Mouse (Mus musculus) hindbrain, postnatal 0 days (tissue): ENCODE results near the gene Tex19.1. TPM values are rescaled to one million over a fixed set of nuclear protein-coding genes. Genes with fewer than 3 reads are reported as not detected.

Experiments
- ATAC-seq: fragments of 200-750 bp; cut with Nextera tagmentation; 2 replicates; pipeline ENCODE4 v1.8.0; 2017; ENCODE audit warnings: mild to moderate bottlenecking, moderate TSS enrichment, moderate library complexity
- DNase-seq: peaks from one replicate; pipeline ENCODE4 v3.0.0-alpha.2; 2015; ENCODE audit warnings: low spot score
- H3K27ac ChIP-seq: fragments of 300-500 bp; sonication (generic); 2 replicates; pipeline ENCODE4 v1.5.1; 2014; ENCODE audit warnings: mild to moderate bottlenecking
- H3K27me3 ChIP-seq: fragments of 300-500 bp; sonication (generic); 2 replicates; pipeline ENCODE4 v1.6.1; 2014; ENCODE audit warnings: low read length, mixed read lengths; ENCODE audit not compliant: insufficient read depth
- H3K36me3 ChIP-seq: fragments of 300-500 bp; sonication (generic); 2 replicates; pipeline ENCODE4 v1.6.1; 2014; ENCODE audit warnings: low read length, mixed read lengths; ENCODE audit not compliant: insufficient read depth
- H3K4me1 ChIP-seq: fragments of 300-500 bp; sonication (generic); 2 replicates; pipeline ENCODE4 v1.6.1; 2014; ENCODE audit warnings: antibody characterized with exemption, low read length, mixed read lengths; ENCODE audit not compliant: insufficient read depth
- H3K4me2 ChIP-seq: fragments of 300-500 bp; sonication (generic); 2 replicates; pipeline ENCODE4 v1.6.1; 2014; ENCODE audit warnings: low read depth, mild to moderate bottlenecking, low read length, moderate library complexity, mixed read lengths
- H3K4me3 ChIP-seq: fragments of 300-500 bp; sonication (generic); 2 replicates; pipeline ENCODE4 v1.5.1; 2014; ENCODE audit warnings: low read length
- H3K9ac ChIP-seq: fragments of 300-500 bp; sonication (generic); replicated peaks from 2 replicates; pipeline ENCODE4 v1.6.1; 2014; ENCODE audit warnings: mild to moderate bottlenecking, low read length, moderate library complexity, mixed read lengths
- H3K9me3 ChIP-seq: fragments of 300-500 bp; sonication (generic); 2 replicates; pipeline ENCODE4 v1.6.1; 2016; ENCODE audit warnings: low read length, mixed read lengths
- CTCF ChIP-seq: IDR thresholded peaks from 2 replicates; pipeline ENCODE4 v1.5.1; 2016; ENCODE audit warnings: antibody characterized with exemption, control low read depth, low read depth
- WGBS: fragments of 180-500 bp; shearing (Covaris S2); extraction: QIAGEN DNeasy Blood & Tissue Kit; methylation state at CpG from one replicate; pipeline ENCODE4 v1.1.7; 2014; 5-methylcytosine and 5-hydroxymethylcytosine counted together
- polyA plus RNA-seq: library from polyadenylated mRNA; unstranded; fragments of >200 nt; fragmentation: Nextera tagmentation; extraction: Ambion mirVana; gene quantifications from 2 replicates; pipeline ENCODE4 v1.2.1, GENCODE M21; 2015
- total RNA-seq: library from RNA; depleted of rRNA; stranded (reverse); fragments of >200 nt; gene quantifications from 2 replicates; pipeline ENCODE4 v1.2.3, GENCODE M21; 2014; rRNA removed

Tex19.1 gene
- total and polyA plus RNA-seq, 2 experiments from 2014 or later = not detected

DNA sequence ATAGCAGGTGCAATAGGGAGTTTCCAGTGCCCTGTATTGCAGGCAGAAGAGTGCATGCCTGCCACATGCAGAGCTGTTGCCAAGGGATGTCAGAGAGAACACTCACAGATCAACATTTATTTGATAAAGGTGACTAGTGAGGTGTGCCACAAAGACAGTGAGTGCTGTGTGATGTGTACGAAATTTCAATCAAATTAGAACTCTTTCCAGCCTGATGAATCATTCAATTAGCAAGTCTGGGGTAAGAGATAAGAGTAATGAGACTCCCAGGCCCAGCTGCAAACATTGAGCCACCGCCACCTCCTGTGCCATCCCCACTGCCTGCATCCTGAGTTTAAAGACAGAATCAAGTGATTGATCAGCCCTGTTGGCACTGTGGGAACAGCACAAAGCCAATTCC lies 46.8 kb downstream of the Tex19.1 start:
- H3K27me3 ChIP-seq = no peaks in the 10 kb centered on the region
- H3K27ac ChIP-seq = no peak overlapping the region
- 71% methylated on average over 2 of the region's 2 CpGs for WGBS
- no peaks in the 10 kb centered on the region for H3K4me1 ChIP-seq
- ATAC-seq (no peak), DNase-seq (no peak)
- no peak overlapping the region for H3K9ac ChIP-seq
- no peak overlapping the region for H3K4me3 ChIP-seq
- peaks cover 19% of the 10 kb centered on the region; the same call in 1 of the 2 replicates for H3K36me3 ChIP-seq
- H3K9me3 ChIP-seq = no peaks in the 10 kb centered on the region
- no peak overlapping the region for H3K4me2 ChIP-seq
- no peak for TF ChIP-seq CTCF

DNA sequence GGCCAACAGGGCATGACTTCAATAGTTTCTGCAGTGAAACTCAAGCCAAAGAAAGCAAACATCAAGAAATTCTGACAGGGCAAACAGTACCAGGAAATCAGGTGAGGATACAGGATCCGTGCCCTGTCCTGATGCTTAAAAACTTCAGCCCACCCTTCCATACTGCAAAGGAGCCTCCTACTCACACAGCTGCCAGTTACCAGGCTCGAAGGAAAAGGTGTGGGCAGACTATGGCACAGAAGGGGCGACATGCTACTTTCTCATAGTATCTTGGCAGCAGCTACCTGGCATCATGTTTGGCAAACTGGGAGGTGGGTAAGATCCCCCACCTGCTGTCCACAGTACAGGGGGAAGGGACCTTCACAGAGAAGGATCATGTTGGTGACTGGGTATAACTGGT lies 47.5 kb downstream of the Tex19.1 start:
- Histone ChIP-seq H3K4me1 (no peaks in the 10 kb centered on the region), H3K27me3 (no peaks in the 10 kb centered on the region), H3K4me3 (no peak overlapping the region), H3K4me2 (no peak overlapping the region), H3K27ac (no peak overlapping the region), H3K36me3 (peaks cover 19% of the 10 kb centered on the region; the same call in 1 of the 2 replicates), H3K9me3 (no peaks in the 10 kb centered on the region), H3K9ac (no peak overlapping the region)
- no peak for ATAC-seq
- no peak for TF ChIP-seq CTCF
- DNase-seq = no peak
- WGBS = 83% methylated on average over 3 of the region's 3 CpGs

Other genes starting within 250 kb of the Tex19.1 start
- 4.2 and 7.1 TPM in 2 replicates for gene Ccdc57, start 213.3 kb upstream of the Tex19.1 start, total RNA-seq
- gene Ccdc57, start 213.3 kb upstream of the Tex19.1 start, polyA plus RNA-seq = 4.8 and 5.6 TPM in 2 replicates
- 22.9 and 24.9 TPM in 2 replicates for gene Slc16a3, start 197.7 kb upstream of the Tex19.1 start, total RNA-seq
- gene Slc16a3, start 197.7 kb upstream of the Tex19.1 start, polyA plus RNA-seq = 6.4 and 7.8 TPM in 2 replicates
- gene Csnk1d, start 154.8 kb upstream of the Tex19.1 start, total RNA-seq = 95.2 and 100 TPM in 2 replicates
- gene Csnk1d, start 154.8 kb upstream of the Tex19.1 start, polyA plus RNA-seq = 97.7 and 102 TPM in 2 replicates
- gene Cd7, start 106.7 kb upstream of the Tex19.1 start, total RNA-seq = not detected in 2 replicates
- gene Cd7, start 106.7 kb upstream of the Tex19.1 start, polyA plus RNA-seq = 0.24 TPM in 1 of 2 replicates, not detected in the other
- gene Sectm1b, start 82.6 kb upstream of the Tex19.1 start, total RNA-seq = not detected in 2 replicates
- gene Sectm1b, start 82.6 kb upstream of the Tex19.1 start, polyA plus RNA-seq = not detected in 2 replicates
- gene Sectm1a, start 64.9 kb upstream of the Tex19.1 start, total RNA-seq = not detected in 2 replicates
- not detected in 2 replicates for gene Sectm1a, start 64.9 kb upstream of the Tex19.1 start, polyA plus RNA-seq
- gene Tex19.2, start 27.5 kb upstream of the Tex19.1 start, total RNA-seq = not detected in 2 replicates
- not detected in 2 replicates for gene Tex19.2, start 27.5 kb upstream of the Tex19.1 start, polyA plus RNA-seq
- 0.16 and 2.1 TPM in 2 replicates for gene Uts2r, start 14.1 kb downstream of the Tex19.1 start, total RNA-seq
- gene Uts2r, start 14.1 kb downstream of the Tex19.1 start, polyA plus RNA-seq = 0.61 and 0.84 TPM in 2 replicates
- gene Hexdc, start 58.3 kb downstream of the Tex19.1 start, total RNA-seq = 80.2 and 89.6 TPM in 2 replicates
- 30.7 and 35.2 TPM in 2 replicates for gene Hexdc, start 58.3 kb downstream of the Tex19.1 start, polyA plus RNA-seq
- 16.7 and 20.1 TPM in 2 replicates for gene Ogfod3, start 58.6 kb downstream of the Tex19.1 start, total RNA-seq
- gene Ogfod3, start 58.6 kb downstream of the Tex19.1 start, polyA plus RNA-seq = 34.8 and 35.3 TPM in 2 replicates
- 20.6 and 25.6 TPM in 2 replicates for gene Cybc1, start 83.2 kb downstream of the Tex19.1 start, total RNA-seq
- gene Cybc1, start 83.2 kb downstream of the Tex19.1 start, polyA plus RNA-seq = 20.5 and 21.2 TPM in 2 replicates
- 108 and 137 TPM in 2 replicates for gene Narf, start 91.1 kb downstream of the Tex19.1 start, total RNA-seq
- 34.3 and 36.2 TPM in 2 replicates for gene Narf, start 91.1 kb downstream of the Tex19.1 start, polyA plus RNA-seq
- 89.7 and 95.1 TPM in 2 replicates for gene Foxk2, start 113.8 kb downstream of the Tex19.1 start, total RNA-seq
- gene Foxk2, start 113.8 kb downstream of the Tex19.1 start, polyA plus RNA-seq = 11.4 and 12.8 TPM in 2 replicates
- gene Wdr45b, start 208.3 kb downstream of the Tex19.1 start, total RNA-seq = 77.9 and 78.0 TPM in 2 replicates
- 84.9 and 88.7 TPM in 2 replicates for gene Wdr45b, start 208.3 kb downstream of the Tex19.1 start, polyA plus RNA-seq
- gene Rab40b, start 242.1 kb downstream of the Tex19.1 start, total RNA-seq = 7.6 and 11.4 TPM in 2 replicates
- 8.9 and 9.9 TPM in 2 replicates for gene Rab40b, start 242.1 kb downstream of the Tex19.1 start, polyA plus RNA-seq